Mouse (Mus musculus): ENCODE data around the gene Laptm4a.
A peak's percentile ranks its signal among the peaks of the same experiment; 100 is the strongest.

Laptm4a gene

GRCm38 (mm10) chr12:8921394-8922368, at the start of gene Laptm4a:
TSS of gene Laptm4a (plus strand) at chr12:8921664.
- peak; percentile 98 for DNase-seq (ENCODE audit: low spot score in 2 of 2)

- no peak for DNase-seq (ENCODE audit: low spot score in 2 of 2)
Measured at GRCm38 (mm10) chr12:8875583-8875982, 45.9 kb upstream of the Laptm4a start.

- no peak for DNase-seq (ENCODE audit: low spot score in 2 of 2)
Measured at GRCm38 (mm10) chr12:8876865-8877264, 44.6 kb upstream of the Laptm4a start.

GRCm38 (mm10) chr12:8877413-8877812, 44.1 kb upstream of the Laptm4a start:
- no peak for DNase-seq (ENCODE audit: low spot score in 2 of 2)

GRCm38 (mm10) chr12:8878752-8879151, 42.7 kb upstream of the Laptm4a start:
- DNase-seq (ENCODE audit: low spot score in 2 of 2): no peak

- no peak for DNase-seq (ENCODE audit: low spot score in 2 of 2)
Measured at GRCm38 (mm10) chr12:8879389-8879788, 42.1 kb upstream of the Laptm4a start.

- DNase-seq (ENCODE audit: low spot score in 2 of 2): peak; percentile 25 to 37
Measured at GRCm38 (mm10) chr12:8881736-8882135, 39.7 kb upstream of the Laptm4a start.

- no peak for DNase-seq (ENCODE audit: low spot score in 2 of 2)
Measured at GRCm38 (mm10) chr12:8882376-8882775, 39.1 kb upstream of the Laptm4a start.

- no peak for DNase-seq (ENCODE audit: low spot score in 2 of 2)
Measured at GRCm38 (mm10) chr12:8884426-8885145, 36.9 kb upstream of the Laptm4a start.

- DNase-seq (ENCODE audit: low spot score in 2 of 2): no peak
Measured at GRCm38 (mm10) chr12:8885146-8885543, 36.3 kb upstream of the Laptm4a start.

- DNase-seq (ENCODE audit: low spot score in 2 of 2): no peak
Measured at GRCm38 (mm10) chr12:8885950-8886349, 35.5 kb upstream of the Laptm4a start.

GRCm38 (mm10) chr12:8888445-8888844, 33.0 kb upstream of the Laptm4a start:
- DNase-seq (ENCODE audit: low spot score in 2 of 2): no peak

GRCm38 (mm10) chr12:8889117-8889665, 32.3 kb upstream of the Laptm4a start:
- DNase-seq (ENCODE audit: low spot score in 2 of 2): peak; percentile 53 to 62

- DNase-seq (ENCODE audit: low spot score in 2 of 2): no peak
Measured at GRCm38 (mm10) chr12:8892876-8893532, 28.5 kb upstream of the Laptm4a start.

GRCm38 (mm10) chr12:8897140-8897539, 24.3 kb upstream of the Laptm4a start:
- no peak for DNase-seq (ENCODE audit: low spot score in 2 of 2)

- no peak for DNase-seq (ENCODE audit: low spot score in 2 of 2)
Measured at GRCm38 (mm10) chr12:8898879-8899785, 22.3 kb upstream of the Laptm4a start.

- DNase-seq (ENCODE audit: low spot score in 2 of 2): no peak
Measured at GRCm38 (mm10) chr12:8900107-8900698, 21.3 kb upstream of the Laptm4a start.

- no peak for DNase-seq (ENCODE audit: low spot score in 2 of 2)
Measured at GRCm38 (mm10) chr12:8900919-8901663, 20.4 kb upstream of the Laptm4a start.

- no peak for DNase-seq (ENCODE audit: low spot score in 2 of 2)
Measured at GRCm38 (mm10) chr12:8901934-8902333, 19.5 kb upstream of the Laptm4a start.

- DNase-seq (ENCODE audit: low spot score in 2 of 2): no peak
Measured at GRCm38 (mm10) chr12:8902479-8902878, 19.0 kb upstream of the Laptm4a start.

All from spleen, postnatal 36 days (tissue).